Mouse (Mus musculus) gastrocnemius, adult 18-20 months (tissue): ENCODE measurements around the gene Ptprh. TPM values are rescaled to one million over a fixed set of nuclear protein-coding genes. Genes with fewer than 3 reads are reported as not detected.

Experiments
- DNase-seq: peaks from one replicate; pipeline ENCODE4 v3.0.0; 2021; ENCODE audit warnings: low spot score
- total RNA-seq, 2 experiments: library from RNA; stranded (reverse); gene quantifications; 2 replicates each; pipeline ENCODE4 v1.2.3; 2021

Gene Ptprh
- total RNA-seq, 2 experiments from 2014 or later = not detected

DNA sequence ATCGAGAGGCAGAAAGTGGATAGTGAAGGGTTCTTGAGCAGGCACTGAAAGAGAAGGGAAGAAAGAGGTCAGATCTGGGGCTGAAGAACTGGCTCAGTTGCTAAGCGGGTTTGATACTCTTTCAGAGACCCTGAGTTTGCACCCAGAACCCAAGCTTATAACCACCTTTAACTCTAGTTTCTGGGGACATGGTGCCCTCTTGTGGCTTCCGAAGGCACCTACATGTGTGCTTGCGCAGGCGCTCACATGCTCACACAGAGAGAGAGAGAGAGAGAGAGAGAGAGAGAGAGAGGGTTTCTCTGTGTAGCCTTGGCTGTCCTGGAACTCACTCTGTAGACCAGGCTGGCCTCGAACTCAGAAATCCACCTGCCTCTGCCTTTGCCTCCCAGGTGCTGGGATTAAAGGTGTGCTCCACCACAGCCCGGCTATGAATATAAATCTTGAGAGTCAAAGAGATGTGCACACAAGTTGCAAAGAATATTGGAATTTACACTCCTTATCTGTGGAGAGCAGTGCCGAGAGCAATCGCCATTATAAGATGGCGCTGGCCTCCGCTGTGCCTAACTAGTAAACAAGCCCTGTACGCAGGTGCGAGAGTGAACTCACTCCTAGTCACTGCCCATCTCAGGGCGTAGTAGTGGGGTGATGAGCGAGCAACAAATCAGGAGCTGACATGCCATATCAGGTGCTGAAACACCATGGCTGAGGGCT lies 79.5 kb downstream of the Ptprh start, which contains the start of gene Tnni3:
Gene Tnni3, minus strand, starts transcription at position 18 of the 711 bp plus-strand sequence.
- peak; percentile 36 for DNase-seq

DNA sequence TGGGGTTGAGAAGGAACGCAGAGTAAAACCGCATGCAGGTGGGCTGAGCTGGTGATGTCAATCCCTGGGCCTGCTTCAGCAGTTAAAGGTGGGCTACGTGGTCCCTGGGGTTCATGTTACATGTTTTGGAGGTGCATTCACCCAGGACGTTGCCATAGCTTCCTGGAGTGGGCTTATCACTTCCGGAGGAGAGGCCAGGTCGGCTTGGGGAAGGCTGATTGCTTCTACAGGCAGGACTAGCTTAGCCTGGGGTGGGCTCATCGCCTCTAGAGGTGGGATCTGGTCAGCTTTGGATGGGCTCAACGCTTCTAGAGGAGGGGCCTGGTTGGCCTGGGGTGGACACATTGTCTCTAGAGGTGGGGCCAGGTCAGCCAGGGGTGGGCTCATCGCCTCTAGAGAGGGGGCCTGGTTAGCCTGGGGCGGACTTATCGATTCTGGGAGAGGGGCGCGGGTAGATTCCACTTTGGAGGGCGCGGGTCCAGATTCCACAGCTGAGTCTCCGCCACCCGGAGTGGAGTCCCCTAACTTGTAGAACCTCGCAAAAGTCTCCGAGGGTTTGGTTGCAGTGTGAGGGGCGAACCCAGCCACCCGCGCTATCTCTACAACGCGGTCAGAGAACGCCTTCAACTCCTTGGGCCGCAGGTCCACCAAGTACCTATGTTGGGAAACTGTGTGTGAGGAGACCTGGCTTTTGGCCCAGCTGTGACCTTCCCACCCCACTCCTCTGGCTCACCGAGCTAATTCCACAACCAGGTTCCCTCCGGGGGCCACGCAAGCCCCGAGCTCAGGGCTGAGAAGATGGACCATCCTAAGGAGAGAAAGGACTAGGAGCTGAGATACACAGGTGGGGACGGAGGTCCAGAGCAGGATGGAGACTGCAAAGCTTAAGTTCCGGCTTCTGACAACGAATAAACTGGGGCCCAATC lies 80.4 kb downstream of the Ptprh start:
- no peak for DNase-seq

DNA sequence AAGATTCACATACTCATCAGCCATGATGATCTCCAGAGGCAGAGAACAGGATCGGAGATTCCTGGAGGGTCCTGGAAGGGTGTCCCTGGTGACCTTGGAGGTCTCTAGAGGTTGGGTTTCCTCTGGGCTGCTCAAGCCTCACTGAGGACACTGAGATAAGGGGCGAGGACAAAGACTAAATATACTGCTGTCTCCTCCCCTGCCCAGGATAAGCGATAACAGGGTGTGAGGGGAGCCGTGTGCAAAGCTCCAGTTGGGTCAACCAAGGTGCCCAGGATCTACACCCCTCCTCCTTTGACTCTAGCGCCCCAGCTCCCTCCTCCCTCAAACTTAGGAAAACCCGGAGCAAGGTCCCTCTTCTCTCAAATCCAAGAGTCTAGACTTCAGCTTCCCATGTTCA lies 81.5 kb downstream of the Ptprh start:
- DNase-seq = no peak

DNA sequence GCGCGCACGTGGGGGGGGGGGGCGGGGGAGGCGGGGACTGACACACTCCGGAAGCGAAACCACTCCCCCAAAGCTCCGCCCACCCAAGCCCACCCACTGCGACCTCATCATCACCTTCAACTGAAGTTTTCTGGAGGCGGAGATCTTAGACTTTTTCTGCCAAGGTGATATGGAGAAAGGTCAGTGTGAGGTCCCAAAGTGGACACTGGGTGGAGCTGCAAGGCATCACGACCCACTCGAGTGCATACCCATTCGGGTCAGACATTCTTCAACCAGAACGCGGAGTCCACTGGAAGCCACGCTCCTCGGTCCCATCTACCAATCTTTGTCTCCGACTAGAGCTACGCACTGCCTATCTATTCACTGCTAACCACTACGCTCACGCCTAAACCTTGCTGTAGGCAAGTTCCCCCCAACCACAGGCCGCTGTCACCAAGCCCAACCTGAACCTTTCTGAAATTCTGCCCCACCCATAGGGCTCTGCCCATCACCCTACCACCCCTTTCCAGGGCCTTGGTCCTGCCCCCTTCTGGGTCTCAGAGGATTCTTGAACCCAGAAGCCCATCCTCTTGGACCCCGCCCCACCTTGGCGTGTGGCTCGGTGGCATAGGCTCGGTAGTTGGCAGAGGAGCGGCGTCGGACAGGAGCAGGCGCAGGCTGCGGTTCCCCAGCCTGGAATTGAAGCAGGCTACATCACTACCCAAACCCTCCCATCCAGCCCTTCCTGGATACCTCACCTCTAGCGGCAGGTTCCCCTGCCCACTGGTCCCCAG lies 82.4 kb downstream of the Ptprh start:
- DNase-seq = no peak

DNA sequence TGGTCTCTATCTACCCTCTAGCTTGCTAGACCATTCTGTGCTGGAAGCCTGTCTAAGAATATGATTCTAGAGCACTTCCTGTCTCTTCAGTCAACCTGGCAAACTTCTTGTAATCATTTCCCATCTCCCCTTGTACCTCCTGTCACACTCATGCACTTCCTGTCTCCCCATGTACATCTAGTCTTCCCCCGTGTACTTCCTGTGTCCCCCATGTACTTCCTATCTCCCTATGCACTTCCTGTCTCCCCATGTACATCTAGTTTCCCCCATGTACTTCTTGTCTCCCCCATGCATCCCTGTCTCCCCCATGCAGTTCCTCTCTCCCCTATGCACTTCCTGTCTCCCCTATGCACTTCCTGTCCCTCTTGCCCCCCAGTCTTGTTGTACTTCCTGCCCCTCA lies 85.4 kb downstream of the Ptprh start:
- DNase-seq = no peak

GRCm38 (mm10) chr7:4516332-4517050 lies 87.3 kb downstream of the Ptprh start, which contains the start of gene Tnnt1:
TSS of gene Tnnt1 (minus strand) at chr7:4516382.
- no peak for DNase-seq

DNA sequence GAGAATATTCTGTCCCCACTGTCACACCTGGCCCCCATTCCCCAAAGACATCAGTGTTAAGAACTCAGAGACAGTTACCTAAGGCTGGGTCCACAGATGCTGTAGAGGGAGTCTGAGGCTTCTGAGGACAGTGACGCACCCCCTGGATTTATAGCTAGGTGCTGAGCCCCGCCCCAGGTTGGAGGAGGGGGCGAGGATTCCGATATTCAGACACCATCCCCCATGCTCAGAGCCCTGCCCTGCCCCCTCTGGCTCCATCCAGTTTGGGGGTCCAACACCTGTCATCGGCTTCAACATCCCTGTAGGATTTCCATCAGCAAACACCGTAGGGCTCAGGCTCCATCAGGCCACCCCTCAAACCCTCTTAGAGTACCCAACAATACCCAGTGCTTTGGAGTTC lies 88.0 kb downstream of the Ptprh start:
- DNase-seq = no peak

DNA sequence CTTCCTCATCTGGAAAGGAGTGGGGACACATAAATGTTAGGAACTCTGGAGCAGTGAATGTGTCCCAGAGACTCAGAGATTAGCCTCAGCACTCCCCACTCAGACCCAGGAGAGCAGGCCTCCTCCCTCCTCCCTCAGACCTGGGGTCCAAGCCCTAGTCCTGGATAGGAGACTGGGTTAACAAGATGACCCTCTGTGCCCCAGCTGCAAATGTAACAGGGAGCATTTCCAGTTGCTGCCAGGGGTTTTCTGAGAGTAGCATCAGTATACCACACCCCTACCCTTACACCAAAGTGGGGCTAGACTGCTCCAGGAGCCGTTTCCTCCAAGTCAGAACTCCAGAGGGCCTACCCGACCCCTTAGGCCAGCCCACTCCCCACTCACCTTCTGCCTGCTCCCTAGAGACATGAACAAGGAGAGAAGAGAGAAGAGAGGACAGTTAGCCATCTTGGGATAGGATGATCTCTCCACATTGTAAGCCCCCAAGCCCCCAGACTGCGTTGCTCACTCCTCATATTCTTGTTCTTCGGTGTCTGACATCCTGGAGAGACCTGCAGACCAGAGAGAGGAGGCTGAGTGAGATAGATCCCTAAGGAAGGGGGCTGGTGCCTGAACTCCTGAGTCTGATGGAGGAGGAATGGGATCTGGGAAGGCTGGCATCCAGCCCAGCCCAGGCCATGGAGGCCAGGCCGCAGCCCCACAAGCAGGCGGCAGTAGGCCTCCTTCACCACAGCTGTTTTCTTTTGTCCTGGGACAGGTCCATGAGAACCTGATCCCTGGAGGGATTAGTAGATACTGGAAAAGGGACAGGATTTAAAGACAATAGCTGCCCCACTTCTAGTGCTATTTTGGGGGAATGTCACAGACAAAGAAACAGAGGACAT lies 89.8 kb downstream of the Ptprh start:
- DNase-seq = no peak

DNA sequence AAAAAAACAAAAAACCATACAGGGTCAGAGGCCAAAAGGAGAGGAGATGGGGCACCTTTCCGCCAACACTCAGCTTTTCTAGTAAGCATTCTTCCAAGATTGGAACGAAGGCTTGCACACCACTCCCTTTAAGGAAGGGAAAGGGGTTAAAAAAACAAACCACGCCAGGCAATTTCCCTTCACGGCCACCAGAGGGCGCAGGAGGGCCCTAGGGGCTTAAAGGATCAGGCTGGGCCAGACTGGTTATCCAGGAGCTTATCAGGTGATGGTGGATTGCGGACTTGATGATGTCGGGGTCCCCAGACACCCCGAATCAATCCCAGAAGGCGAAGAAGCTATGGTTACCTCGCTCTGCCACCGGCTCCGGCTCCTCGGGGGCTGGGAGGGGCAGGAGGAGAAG lies 90.6 kb downstream of the Ptprh start:
- DNase-seq = no peak

DNA sequence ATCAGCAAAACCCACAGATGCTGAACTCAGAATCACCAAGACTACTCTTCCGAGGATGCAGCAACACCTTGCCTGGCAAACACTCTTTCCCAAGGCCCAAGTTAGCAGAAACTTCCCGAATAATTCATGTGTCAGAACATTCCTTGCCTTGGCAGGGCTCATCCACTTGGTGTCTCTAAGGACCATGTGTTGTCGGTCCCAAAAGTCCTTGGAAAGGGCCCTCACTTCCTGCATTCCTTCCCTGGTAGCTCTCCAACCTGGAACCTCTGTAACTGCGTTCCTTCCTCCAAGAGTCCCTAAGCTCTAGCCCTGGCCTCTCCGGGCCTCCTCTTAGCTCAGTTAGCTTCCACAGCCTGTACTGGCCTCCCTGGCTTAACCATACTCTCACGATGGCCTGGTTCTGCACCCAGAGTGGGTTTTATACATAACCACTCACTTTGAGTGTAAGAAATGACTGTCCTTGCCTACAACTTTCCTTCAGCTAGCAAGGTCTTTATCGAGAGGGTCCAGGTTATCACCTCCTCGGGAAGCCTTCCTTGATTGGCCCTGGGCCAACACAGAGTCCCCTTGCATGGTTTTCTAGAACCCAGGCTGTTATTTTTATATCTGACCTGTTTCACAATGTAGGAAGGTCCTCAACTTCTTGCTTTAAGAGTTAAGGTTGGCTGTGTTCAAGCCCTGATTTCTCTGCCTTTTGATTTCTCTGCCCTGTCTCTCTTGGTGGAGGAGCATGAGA lies 92.2 kb downstream of the Ptprh start:
- no peak for DNase-seq

DNA sequence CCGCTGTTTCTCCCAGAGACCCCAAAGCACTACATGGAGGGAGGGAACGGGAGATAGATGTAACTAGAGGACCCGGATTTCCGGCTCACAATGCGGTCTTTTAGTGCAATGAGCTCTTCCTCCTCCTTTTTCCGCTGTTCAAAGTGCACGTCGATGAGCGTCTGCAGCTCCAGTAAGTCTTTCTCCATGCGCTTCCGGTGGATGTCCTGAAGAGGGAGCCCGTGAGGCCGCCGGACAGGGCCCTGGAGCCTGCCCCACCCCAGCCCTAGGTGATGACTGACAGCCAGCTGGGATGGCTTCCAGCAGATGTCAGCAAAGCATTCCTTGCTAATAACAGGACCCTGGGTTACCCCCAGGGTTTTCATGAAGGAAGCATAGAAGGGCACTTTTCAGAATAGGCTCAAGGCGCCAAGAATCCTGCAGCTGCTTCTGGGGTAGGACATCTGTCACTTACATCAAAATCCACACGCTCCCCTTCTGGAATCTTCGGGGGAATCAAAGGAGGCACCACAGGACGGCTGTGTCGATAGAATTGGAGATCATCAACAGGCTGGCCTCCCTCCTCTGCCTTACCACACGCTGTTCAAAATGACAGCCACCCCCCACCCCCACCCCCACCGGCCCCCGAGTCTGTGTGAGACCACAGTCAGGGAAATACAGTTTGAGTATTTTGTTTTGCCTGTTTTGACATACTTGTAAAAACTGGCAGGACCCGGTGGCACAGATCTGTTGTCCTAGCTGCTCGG lies 93.8 kb downstream of the Ptprh start:
- peak; percentile 68 for DNase-seq

DNA sequence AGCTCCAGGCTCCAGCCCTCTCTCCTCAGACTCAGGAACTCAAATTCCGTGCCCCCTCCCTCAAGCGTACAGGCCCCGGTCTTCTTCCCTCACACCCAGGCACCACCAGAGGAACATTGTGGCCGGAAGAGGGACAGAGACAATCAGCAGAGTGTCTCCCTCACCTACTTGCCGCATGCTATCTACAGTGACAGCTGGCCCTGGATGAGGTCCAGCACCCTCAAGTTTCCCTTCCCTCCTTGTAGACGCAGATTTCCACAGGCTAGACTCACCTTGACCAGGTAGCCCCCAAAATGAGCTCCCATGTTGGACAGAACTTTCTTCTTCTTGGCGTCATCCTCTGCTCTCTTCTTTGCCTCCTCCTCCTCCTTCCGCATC lies 95.1 kb downstream of the Ptprh start:
- DNase-seq = no peak

GRCm38 (mm10) chr7:4508062-4508738 lies 95.6 kb downstream of the Ptprh start:
- no peak for DNase-seq

- no peak for DNase-seq
Observed at GRCm38 (mm10) chr7:4507220-4507619, 96.6 kb downstream of the Ptprh start.

GRCm38 (mm10) chr7:4504646-4505435 lies 99.0 kb downstream of the Ptprh start:
- no peak for DNase-seq

- no peak for DNase-seq
Observed at GRCm38 (mm10) chr7:4503858-4504257, 100.0 kb downstream of the Ptprh start.

DNA sequence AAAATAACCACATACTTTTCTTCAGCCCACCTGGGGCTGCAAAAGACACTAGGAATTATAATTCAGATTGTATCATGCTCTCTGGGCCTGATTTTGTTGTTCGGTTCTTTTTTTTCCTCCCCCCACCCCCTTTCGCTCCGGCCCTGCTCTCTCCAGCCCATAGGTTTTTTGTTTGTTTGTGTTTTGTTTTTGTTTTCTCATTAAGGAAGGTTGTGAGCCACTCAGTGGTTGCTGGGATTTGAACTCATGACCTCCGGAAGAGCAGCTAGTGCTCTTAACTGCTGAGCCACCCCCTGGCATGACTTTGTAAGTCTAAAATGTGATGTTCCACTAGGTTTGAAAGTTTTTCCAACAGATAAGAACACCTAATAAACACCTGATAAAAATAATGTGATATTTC lies 100.7 kb downstream of the Ptprh start:
- no peak for DNase-seq
